Mouse (Mus musculus): ENCODE results near the gene Gm6164. TPM values are rescaled to one million over a fixed set of nuclear protein-coding genes. Genes with fewer than 3 reads are reported as not detected.
"Not testable (repeated sequence)": the region's sequence is repeated elsewhere in the genome, so short reads cannot be mapped to it uniquely, and the experiment has no call there.

Gene Gm6164
- polyA plus RNA-seq (2012; rRNA removed): not detected in 2 replicates

GRCm38 (mm10) chr7:20205507-20205906 lies at the start of gene Gm6164:
TSS of gene Gm6164 (minus strand) at chr7:20205607.
- not testable (repeated sequence) for H3K4me3 ChIP-seq (ENCODE audit: low read depth, low read length); H3K36me3 ChIP-seq (ENCODE audit: control insufficient read depth, insufficient read depth, low read length); H3K27ac ChIP-seq (ENCODE audit: insufficient read depth, low read depth, low read length); H3K27me3 ChIP-seq (ENCODE audit: control insufficient read depth, insufficient read depth, low read length); H3K4me1 ChIP-seq (ENCODE audit: control insufficient read depth, insufficient read depth, insufficient read length, low read length)
- no CpG with 5 or more reads among the region's 2 CpGs for WGBS

DNA sequence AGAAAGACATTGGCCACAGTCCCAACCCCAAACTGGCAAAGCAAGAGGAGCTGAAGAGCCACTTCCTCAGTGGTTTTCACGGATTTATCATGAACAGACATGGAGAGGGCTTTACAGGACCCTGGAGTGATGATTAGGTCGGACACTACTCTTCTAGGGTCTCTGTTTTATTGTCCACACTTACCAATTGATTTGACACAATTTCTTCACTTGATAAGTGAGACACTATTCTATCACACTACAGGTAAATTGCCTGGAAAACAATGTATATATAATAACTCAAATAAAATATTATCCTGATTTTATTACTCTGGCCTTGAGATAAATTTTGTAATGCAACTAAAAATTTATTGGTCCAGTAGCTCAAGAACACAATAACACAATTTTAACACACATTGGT lies 28.3 kb upstream of the Gm6164 start, which contains the start of gene Gm4498:
Gene Gm4498, minus strand, starts transcription at position 101 of the 400 bp plus-strand sequence.
- H3K36me3 ChIP-seq (ENCODE audit: control insufficient read depth, insufficient read depth, low read length); H3K27me3 ChIP-seq (ENCODE audit: control insufficient read depth, insufficient read depth, low read length); H3K4me3 ChIP-seq (ENCODE audit: low read depth, low read length); H3K27ac ChIP-seq (ENCODE audit: insufficient read depth, low read depth, low read length); H3K4me1 ChIP-seq (ENCODE audit: control insufficient read depth, insufficient read depth, insufficient read length, low read length): not testable (repeated sequence)
- WGBS: no CpG with 5 or more reads among the region's 2 CpGs

DNA sequence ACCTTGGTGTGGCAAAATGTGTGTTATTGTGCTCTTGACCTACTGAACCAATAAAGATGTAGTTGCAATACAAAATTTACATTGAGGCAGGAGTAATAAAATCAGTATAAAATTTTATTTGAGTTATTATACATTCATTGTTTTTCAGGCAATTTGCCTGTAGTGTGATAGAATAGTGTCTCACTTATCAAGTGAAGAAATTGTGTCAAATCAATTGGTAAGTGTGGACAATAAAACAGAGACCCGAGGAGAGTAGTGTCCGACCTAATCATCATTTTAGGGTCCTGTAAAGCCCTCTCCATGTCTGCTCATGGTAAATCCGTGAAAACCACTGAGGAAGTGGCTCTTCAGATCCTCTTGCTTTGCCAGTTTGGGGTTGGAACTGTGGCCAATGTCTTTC lies 12.0 kb downstream of the Gm6164 start, which contains the start of gene Vmn1r95:
Gene Vmn1r95, plus strand, starts transcription at position 301 of the 400 bp plus-strand sequence.
- H3K27me3 ChIP-seq (ENCODE audit: control insufficient read depth, insufficient read depth, low read length); H3K4me3 ChIP-seq (ENCODE audit: low read depth, low read length); H3K27ac ChIP-seq (ENCODE audit: insufficient read depth, low read depth, low read length); H3K4me1 ChIP-seq (ENCODE audit: control insufficient read depth, insufficient read depth, insufficient read length, low read length); H3K36me3 ChIP-seq (ENCODE audit: control insufficient read depth, insufficient read depth, low read length): not testable (repeated sequence)
- WGBS: no CpG with 5 or more reads among the region's 3 CpGs

GRCm38 (mm10) chr7:20168277-20168676 lies 37.1 kb downstream of the Gm6164 start, which contains the start of gene Vmn1r94:
TSS of gene Vmn1r94 (minus strand) at chr7:20168377.
- H3K4me3 ChIP-seq (ENCODE audit: low read depth, low read length); H3K4me1 ChIP-seq (ENCODE audit: control insufficient read depth, insufficient read depth, insufficient read length, low read length); H3K27me3 ChIP-seq (ENCODE audit: control insufficient read depth, insufficient read depth, low read length); H3K27ac ChIP-seq (ENCODE audit: insufficient read depth, low read depth, low read length); H3K36me3 ChIP-seq (ENCODE audit: control insufficient read depth, insufficient read depth, low read length): not testable (repeated sequence)
- no CpG with 5 or more reads among the region's 3 CpGs for WGBS

Other genes starting within 250 kb of the Gm6164 start
- gene Ceacam20, start 240.2 kb downstream of the Gm6164 start, polyA plus RNA-seq (2012; rRNA removed): 48.9 and 179 TPM in 2 replicates
- gene Nlrp9b, start 214.1 kb downstream of the Gm6164 start, polyA plus RNA-seq (2012; rRNA removed): 1.8 and 6.6 TPM in 2 replicates
- 0.08 and 0.14 TPM in 2 replicates for gene Vmn1r91, start 105.9 kb downstream of the Gm6164 start, polyA plus RNA-seq (2012; rRNA removed)
- not detected in 2 replicates for gene Gm16442, start 83.0 kb downstream of the Gm6164 start, polyA plus RNA-seq (2012; rRNA removed)
- not detected in 2 replicates for gene Vmn1r93, start 66.5 kb downstream of the Gm6164 start, polyA plus RNA-seq (2012; rRNA removed)
- gene Vmn1r94, start 37.2 kb downstream of the Gm6164 start, polyA plus RNA-seq (2012; rRNA removed): not detected in 2 replicates
- gene Vmn1r95, start 11.9 kb downstream of the Gm6164 start, polyA plus RNA-seq (2012; rRNA removed): not detected in 2 replicates
- not detected in 2 replicates for gene Gm4498, start 28.2 kb upstream of the Gm6164 start, polyA plus RNA-seq (2012; rRNA removed)
- not detected in 2 replicates for gene Gm5890, start 57.2 kb upstream of the Gm6164 start, polyA plus RNA-seq (2012; rRNA removed)
- gene Gm4133, start 128.5 kb upstream of the Gm6164 start, polyA plus RNA-seq (2012; rRNA removed): not detected in 2 replicates
- gene Gm5728, start 169.8 kb upstream of the Gm6164 start, polyA plus RNA-seq (2012; rRNA removed): not detected in 2 replicates
- gene Vmn1r100, start 212.3 kb upstream of the Gm6164 start, polyA plus RNA-seq (2012; rRNA removed): not detected in 2 replicates
- not detected in 2 replicates for gene Vmn1r101, start 237.0 kb upstream of the Gm6164 start, polyA plus RNA-seq (2012; rRNA removed)